Mouse (Mus musculus) adrenal gland, postnatal 14 days (tissue): Measurements from ENCODE around the gene Eif3i. TPM values are rescaled to one million over a fixed set of nuclear protein-coding genes. Genes with fewer than 3 reads are reported as not detected.

Experiments used
- microRNA-seq, 2 experiments: library from miRNA; unstranded; fragments of <30 nt; microRNA quantifications; one replicate each; pipeline ENCODE4 v1.2.0; 2021
- total RNA-seq: library from RNA; stranded (reverse); gene quantifications from 2 replicates; pipeline ENCODE4 v1.2.3, GENCODE M21; 2021

Eif3i gene
- total RNA-seq, 1 experiment from 2014 or later: 175 TPM

Small RNA genes within 50 kb of the gene (microRNA-seq; reads per million reads assigned to microRNA genes)
- 0 reads per million in 2 experiments for gene Mir8119

Other genes with a start within 250 kb of the Eif3i start
- gene Zbtb8a, start 222.5 kb downstream of the Eif3i start, total RNA-seq: 8.1 and 9.0 TPM in 2 replicates
- gene Zbtb8b, start 159.8 kb downstream of the Eif3i start, total RNA-seq: 0.15 and 0.30 TPM in 2 replicates
- gene Bsdc1, start 139.1 kb downstream of the Eif3i start, total RNA-seq: 52.3 and 55.7 TPM in 2 replicates
- gene Tssk3, start 109.6 kb downstream of the Eif3i start, total RNA-seq: not detected in 2 replicates
- not detected in 2 replicates for gene Fam229a, start 109.5 kb downstream of the Eif3i start, total RNA-seq
- 78.9 and 81.4 TPM in 2 replicates for gene Marcksl1, start 87.1 kb downstream of the Eif3i start, total RNA-seq
- gene Hdac1, start 57.9 kb downstream of the Eif3i start, total RNA-seq: 55.7 and 59.5 TPM in 2 replicates
- 5.0 and 26.2 TPM in 2 replicates for gene Lck, start 27.0 kb downstream of the Eif3i start, total RNA-seq
- gene Fam167b, start 22.1 kb downstream of the Eif3i start, total RNA-seq: 30.6 and 32.3 TPM in 2 replicates
- 82.6 and 89.8 TPM in 2 replicates for gene Tmem234, start within 50 bp of the Eif3i start, total RNA-seq
- gene Dcdc2b, start 13.6 kb upstream of the Eif3i start, total RNA-seq: 0.75 and 1.4 TPM in 2 replicates
- gene Iqcc, start 18.5 kb upstream of the Eif3i start, total RNA-seq: 26.7 and 34.9 TPM in 2 replicates
- gene Ccdc28b, start 23.3 kb upstream of the Eif3i start, total RNA-seq: 56.7 and 67.4 TPM in 2 replicates
- 61.2 and 64.9 TPM in 2 replicates for gene Txlna, start 40.4 kb upstream of the Eif3i start, total RNA-seq
- gene Kpna6, start 72.1 kb upstream of the Eif3i start, total RNA-seq: 80.6 and 81.7 TPM in 2 replicates
- gene Tmem39b, start 96.2 kb upstream of the Eif3i start, total RNA-seq: 11.6 and 12.9 TPM in 2 replicates
- gene Khdrbs1, start 141.7 kb upstream of the Eif3i start, total RNA-seq: 69.2 and 78.4 TPM in 2 replicates
- 313 and 326 TPM in 2 replicates for gene Ptp4a2, start 210.6 kb upstream of the Eif3i start, total RNA-seq